Mouse (Mus musculus): Measurements from ENCODE around the gene Mypop.

Mypop gene

DNA sequence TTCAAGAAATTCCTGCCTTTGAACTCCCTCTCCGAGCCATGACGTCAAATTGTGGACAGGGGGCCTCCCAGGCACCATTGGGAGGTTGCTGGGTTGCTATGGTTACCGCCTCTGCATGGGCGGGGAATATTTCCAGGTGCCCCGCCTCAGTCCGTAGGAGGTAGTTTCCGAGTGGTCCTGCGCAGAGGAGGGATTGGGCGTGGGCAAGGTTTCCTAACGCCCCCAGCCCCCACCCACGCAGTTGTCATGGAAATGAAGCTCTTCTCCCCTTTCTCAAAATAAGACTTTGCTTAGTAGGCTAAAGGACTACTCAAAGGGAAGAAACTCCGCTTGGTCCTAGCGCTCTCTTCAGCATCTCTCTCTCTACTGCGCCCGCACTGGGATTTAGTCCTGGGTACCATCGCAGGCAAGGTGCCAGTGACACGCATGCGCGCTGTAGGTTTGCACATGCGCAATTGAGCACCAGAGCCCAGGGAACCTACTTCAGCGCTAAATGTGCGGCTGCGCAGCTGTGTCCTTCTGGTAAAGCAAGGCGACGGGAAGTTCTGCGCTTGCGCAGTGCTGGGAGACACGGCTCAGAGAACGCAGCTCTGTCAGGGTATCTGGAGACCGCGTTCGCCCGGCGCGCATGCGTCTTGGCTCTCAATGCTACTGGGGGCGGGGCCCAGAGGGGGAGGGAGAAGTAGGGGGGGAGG is at the start of gene Mypop:
Mypop (plus strand) TSS at position 645 of the 695 bp plus-strand sequence.
- DNase-seq (ENCODE audit: low spot score in 2 of 2), result peak; percentile 98

DNA sequence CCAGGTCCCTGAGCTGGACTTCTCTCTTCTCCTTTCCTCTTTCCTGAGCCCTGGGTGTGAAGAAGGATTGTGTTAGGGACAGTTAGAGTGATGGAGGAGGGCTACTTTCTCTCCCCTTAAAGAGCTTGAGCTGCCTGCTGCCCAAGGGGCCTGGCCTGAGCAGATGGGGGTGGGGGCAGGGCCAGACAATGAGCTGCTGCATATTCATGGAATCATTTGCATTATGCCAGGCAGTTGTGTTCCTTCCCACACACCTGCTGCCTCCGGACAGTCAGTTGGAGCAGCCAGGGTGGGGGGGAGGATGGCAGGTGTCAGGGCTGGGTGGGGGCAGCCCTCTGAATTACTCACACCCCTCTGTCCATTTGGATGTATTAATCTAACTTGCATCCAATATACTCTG is 48.7 kb upstream of the Mypop start:
- no peak for DNase-seq (ENCODE audit: low spot score in 2 of 2)

DNA sequence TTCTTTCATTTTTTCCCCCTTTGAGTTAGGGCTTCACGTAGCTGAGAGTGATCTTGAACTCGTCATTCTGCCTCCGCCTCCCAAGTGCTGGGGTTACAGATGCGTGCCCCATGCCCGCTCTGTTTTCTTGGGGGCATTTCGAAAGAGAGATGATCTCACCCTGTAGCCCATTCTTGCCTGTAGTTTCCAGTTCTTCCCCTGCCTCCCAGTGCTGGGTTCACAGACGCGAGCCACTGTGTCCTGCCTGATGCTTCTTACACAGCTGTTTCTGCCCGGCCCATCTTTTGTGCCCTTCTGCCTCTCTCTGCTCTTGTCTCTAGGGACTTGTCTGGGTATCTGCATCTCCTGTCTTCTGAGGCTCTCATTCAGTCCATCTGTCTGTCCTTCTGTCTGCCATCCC is 48.2 kb upstream of the Mypop start:
- DNase-seq (ENCODE audit: low spot score in 2 of 2), result no peak

DNA sequence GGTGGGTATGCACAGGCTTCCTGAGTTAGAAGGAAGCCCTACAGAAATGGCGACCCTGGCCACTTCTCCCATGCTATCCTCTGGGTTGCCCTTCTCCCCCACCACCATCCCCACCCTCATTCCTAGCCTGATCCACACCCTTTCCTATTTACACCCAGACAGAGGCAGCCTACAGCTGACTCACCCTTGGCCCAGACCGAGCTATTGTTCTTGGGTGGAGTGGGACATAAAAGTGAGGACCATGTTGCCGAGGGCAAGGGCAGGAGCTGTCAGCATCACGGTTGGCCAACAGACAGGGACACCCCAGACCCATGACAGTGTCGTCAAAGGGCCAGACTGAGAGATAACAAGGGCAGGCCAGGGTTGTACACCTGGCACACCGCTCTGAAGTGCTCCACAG is 42.9 kb upstream of the Mypop start:
- no peak for DNase-seq (ENCODE audit: low spot score in 2 of 2)

DNA sequence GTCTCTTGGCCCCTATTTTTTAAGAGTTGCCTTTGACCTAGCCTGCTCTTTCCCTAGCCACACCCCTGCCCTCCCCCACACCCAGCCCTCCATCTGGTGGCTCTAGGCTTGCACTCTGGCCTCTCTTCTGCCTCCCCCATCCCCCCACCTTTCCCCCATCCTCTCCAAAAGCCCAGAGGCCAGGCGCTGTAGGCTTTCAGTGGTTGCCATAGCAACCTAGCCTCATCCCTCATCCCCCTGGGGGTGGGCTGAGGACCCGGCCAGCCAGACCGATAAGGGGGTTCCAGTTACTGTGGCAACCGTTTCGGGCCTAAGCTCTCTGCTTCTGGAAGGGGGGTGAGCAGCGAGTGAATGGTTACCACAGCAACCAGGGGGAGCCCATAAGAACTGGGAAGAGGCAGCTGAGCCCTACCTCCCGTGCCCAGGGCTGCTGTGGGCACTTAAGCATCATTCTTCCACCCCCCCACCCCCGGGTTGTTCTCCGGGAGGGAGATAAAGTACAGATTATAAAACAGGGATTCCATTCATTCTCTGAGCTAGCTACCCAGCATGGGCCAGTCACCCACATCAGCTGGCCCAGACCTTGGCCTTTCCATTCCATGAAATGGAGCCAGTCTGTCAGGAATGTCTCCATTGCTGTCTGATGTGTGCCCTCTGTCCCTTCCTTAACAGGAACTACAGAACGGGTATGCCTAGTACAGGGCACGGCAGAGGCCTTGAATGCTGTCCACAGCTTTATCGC is 41.1 kb upstream of the Mypop start:
- no peak for DNase-seq (ENCODE audit: low spot score in 2 of 2)

DNA sequence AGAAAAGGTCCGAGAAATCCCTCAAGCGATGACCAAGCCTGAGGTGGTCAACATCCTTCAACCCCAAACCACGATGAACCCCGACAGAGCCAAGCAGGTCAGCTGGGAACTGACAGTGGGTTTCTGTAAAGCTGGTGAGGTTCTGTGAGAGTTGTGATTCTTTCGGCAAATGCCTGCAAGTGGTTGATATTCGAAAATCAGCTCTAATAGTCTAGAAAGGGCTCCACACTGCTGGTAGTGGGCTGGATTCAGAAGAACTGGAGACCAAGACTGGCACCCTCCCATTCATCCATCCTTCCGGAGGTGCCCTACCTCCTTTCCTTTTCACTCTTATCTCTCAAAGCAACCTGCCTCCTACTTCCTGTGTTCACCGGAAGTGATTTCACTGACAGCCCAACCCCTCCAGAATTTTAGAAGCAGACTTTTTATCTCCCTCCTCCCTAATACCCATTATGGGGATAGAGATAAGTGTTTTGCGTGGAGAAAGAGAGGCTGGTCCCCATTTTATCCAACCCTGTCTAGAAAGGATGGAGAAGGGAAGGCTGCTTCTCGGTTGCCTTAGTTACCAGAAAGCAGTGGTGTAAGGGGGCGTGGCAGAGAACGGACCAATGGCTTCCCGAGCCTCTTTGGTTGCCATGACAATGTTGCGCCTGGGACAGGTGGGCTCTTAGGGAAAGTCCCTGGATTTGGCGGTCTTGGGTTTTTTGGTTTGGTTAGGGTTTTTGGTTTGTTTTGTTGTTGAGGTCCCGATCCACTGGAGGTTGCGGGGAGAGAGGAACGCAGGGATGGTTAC is 40.3 kb upstream of the Mypop start:
- no peak for DNase-seq (ENCODE audit: low spot score in 2 of 2)

DNA sequence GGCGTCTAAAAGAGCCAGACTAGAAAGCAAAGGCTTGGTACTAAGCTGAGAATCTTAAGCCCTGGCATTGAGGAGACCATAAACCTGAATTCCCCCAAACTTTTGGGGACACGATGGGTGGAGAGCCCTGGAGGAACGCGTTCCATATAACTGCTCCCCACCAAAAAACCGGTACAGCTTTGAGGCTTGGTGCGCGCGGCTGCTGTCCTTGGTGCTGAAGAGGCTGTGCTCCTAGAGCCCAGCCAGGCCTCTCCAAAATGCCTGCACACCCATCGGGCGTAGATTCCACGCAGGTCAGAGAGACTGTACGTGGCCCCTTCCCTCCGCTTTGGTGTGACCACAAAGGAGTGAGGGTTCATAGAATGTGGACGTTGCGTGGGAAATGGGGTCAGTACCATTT is 39.6 kb upstream of the Mypop start:
- peak in 1 of 2 experiments; percentile 40 for DNase-seq (ENCODE audit: low spot score in 2 of 2)

DNA sequence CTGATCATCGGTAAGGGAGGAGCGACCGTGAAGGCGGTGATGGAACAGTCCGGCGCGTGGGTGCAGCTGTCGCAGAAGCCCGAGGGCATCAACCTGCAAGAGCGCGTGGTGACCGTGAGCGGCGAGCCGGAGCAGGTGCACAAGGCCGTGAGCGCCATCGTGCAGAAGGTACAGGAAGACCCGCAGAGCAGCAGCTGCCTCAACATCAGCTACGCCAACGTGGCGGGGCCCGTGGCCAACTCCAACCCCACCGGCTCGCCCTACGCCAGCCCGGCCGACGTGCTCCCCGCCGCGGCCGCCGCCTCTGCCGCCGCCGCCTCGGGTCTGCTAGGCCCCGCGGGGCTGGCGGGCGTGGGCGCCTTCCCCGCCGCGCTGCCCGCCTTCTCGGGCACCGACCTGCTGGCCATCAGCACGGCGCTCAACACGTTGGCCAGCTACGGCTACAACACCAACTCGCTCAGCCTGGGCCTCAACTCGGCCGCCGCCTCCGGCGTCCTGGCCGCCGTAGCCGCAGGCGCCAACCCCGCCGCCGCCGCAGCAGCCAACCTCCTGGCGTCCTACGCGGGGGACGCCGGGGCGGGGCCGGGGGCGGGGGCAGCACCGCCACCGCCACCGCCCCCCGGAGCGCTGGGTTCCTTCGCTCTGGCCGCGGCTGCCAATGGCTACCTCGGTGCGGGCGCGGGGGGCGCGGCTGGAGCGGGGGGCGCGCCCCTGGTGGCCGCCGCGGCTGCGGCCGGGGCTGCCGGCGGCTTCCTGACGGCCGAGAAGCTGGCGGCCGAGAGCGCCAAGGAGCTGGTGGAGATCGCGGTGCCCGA is 33.3 kb upstream of the Mypop start:
- no peak for DNase-seq (ENCODE audit: low spot score in 2 of 2)

DNA sequence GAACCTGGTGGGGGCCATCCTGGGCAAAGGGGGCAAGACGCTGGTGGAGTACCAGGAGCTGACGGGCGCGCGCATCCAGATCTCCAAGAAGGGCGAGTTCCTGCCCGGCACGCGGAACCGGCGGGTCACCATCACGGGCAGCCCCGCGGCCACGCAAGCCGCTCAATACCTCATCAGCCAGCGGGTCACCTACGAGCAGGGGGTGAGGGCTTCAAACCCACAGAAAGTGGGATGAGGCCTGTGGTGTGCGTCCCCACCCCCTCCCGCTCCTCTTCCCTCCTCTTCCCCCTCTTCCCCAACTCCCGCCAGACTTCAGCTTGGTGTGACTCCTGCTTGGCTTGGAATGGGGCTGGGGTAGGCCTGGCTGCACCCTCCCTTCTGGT is 32.7 kb upstream of the Mypop start:
- DNase-seq (ENCODE audit: low spot score in 2 of 2), result no peak

DNA sequence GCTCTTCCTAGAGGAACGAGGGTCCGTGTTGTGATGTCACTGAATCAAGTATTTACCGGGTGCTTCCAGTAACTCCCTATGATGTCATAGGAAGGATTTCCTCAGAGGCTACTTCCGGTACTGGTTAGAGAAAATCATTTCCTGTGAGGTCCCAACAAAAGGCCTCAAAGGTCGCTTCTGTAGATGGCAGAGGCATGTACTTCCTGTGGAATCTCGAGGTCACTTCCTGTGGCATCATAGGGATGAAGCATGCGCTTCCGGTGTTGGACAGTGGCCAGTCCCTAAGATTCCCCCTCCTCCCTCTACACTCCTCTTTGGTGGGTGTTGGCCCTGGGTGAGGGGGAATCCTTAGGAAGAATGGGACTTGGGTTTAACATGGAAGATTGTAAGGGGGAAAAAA is 31.6 kb upstream of the Mypop start:
- DNase-seq (ENCODE audit: low spot score in 2 of 2), result no peak

DNA sequence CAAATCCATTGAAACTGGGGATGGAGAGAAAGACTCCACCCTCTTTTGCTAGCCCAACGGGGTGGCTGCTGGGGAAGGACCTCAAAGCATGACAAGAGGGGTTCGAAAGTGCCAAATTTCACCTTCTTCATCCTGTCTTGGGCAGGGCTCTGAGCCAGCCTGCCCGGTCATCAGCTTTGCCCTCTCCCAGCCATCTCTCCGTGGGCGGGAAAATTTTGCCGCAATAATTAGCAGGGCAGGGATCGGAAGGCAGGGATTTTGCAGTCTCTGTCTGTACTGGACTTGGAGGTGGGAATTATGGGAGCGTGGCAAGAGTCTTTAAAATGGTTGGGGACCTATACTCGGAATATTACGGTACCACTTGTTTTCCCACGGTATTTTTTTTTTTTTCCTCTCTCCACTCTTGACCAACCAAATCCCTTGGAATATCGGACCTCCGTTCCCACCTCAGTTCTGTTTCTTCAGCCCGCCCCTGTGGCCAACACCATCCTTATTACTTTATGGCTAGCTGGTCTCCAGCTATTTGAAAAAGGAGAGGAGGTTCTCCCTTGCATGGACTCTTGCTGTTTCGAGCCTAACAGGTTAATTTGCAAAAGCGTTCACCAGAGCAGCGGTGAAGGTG is 28.8 kb upstream of the Mypop start:
- DNase-seq (ENCODE audit: low spot score in 2 of 2), result no peak

DNA sequence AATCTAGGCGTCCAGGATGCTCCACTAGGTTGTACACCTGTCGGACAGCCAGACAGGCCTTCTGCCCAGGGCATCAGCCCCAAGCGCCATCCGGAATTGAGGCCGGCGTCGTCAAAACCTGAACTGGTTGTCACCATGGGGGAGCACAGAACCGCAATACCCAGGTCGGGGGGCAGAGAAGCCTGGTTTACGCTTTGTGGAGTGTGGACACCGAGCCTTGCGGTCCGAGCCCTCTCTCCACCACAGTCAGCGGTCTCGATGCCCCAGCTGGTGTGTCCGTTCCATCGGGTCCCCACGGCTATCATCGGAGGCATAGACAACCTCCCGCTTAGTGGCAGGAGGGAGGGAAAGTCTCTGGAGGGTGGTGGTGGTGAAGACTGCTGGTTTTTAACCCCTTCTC is 28.2 kb upstream of the Mypop start:
- no peak for DNase-seq (ENCODE audit: low spot score in 2 of 2)

DNA sequence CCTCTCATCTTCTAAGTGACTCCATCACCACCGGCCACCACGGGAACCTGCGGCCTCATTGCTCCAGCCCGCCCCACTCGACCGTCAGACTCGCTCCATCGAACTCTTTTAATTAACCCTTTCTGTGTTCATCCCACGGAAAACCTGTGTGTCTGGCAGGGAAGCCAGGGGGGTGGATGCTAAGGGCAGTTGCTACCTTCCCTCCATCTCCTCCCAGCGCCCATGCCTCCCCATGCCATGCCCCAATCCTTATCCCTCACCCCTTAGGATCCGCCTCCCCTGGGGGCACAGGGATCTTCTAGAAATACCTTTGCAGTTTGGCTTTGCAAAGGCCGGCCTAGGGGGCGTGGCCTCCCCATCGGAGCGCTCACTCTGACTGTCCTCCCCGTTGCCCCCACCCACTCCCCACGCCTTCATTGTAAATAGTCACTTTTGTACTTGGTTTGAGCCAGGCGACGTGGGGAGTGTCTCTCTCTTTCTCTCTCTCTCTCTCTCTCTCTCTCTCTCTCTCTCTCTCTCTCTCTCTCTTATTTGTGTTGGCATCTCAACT is 27.7 kb upstream of the Mypop start:
- no peak for DNase-seq (ENCODE audit: low spot score in 2 of 2)

DNA sequence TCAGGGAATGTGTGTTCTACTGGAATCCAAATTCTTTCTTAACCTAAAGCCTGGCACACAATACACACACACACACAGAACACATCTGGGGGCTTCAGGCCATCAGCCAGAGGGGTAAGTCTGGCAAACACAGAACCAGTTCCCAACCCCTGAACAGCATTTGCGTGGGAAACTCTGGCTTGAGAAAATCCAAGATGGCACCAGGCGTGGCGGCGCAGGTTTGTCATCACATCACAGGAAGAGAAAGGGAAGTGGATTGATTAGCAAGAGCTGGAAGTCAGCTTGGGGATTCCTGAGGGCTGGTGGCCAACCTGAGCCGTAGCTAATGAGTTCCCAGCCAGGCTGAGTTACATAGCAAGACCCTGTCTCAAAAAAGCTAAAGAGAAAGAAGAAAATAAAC is 25.7 kb upstream of the Mypop start:
- no peak for DNase-seq (ENCODE audit: low spot score in 2 of 2)

DNA sequence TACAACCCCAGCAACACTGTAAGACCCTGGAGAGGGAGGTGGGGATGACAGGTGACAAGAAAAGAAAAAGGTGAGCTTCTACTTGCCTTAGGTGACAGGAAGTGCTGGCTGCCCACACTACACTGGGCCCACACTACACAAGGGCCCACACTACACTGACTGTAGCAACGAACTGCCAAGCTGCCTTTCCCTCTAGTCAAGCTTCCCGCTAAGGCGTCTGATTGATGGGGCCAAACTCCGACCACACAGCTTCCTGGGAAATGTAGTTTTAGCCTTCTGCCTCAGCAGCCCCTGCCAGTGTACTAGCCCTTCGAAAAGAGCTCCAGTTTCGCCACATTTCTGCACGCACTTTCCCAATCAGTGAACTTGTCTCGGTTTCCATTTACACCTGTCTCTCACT is 23.4 kb upstream of the Mypop start:
- no peak for DNase-seq (ENCODE audit: low spot score in 2 of 2)

DNA sequence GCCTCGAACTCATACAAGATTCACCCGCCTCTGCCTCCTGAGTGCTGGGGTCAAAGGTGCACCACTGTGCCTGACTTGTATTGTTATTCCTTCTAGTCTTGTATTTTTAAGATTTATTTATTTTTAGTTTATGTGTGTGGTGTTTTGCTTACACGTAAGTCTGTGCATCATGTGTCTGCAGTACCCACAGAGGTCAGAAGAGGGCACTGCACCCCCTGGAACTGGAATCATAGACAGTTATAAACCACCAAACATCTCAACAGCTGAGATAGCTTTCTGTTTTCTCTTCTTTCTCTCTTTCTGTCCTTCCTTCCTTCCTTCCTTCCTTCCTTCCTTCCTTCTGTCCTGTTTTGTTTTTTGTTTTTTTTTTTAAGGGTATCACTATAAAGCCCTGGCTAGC is 20.1 kb upstream of the Mypop start:
- DNase-seq (ENCODE audit: low spot score in 2 of 2), result no peak

DNA sequence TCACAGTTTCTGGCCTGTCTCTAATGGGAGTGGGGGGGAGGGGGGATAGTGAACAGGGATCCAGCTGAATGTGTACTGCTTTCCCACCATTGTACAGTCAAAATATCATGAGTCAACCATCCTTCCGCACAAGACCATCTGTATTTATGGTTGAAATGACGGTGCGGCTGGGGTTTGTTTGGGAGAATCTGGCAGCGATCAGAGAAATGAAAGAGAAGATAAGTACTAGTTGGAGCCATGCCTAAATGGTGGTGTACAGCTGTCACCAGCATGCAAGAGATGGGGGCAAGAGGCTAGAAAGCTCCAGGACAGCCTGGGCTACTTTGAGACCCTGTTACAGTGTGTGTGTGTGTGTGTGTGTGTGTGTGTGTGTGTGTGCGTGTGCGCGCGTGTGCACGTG is 12.7 kb upstream of the Mypop start:
- no peak for DNase-seq (ENCODE audit: low spot score in 2 of 2)

DNA sequence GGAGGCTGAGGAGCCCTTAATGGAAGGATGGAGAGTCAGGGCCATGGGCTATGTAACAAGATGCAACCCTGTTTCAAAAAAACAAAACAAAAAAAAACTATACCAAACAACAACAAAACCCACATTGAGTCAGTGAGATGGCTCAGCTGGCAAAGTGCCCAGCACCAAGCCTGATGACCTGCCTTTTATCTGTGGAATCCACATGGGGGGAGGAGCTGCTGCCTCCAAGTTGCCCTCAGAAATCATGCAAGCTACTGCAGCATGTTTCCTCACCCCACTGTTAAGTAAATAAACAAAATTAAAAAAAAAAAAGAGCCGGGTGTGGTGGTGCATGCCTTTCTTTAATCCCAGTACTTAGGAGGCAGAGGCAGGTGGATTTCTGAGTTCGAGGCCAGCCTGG is 4.5 kb upstream of the Mypop start:
- DNase-seq (ENCODE audit: low spot score in 2 of 2), result no peak

DNA sequence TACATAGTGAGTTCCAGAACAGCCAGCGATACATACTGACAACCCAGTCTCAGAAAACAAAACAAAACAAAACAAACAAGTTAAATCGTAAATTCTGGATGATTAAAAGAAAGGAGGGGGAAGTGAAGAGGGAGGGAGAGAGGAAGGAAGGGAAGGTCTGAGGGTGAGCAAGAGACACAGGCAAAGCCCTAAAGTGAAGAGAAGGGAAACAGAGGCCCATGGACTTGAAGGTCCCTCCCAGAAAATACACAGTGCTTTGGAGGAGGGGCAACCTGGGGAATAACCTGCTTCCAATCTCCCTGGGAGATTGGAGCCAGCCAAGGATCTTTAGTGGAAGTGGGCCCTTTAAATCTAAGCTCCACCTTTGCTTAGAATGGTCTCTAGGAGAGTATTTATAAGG is 3.9 kb upstream of the Mypop start, which contains the start of gene Nanos2:
Nanos2 (plus strand) TSS at position 301 of the 400 bp plus-strand sequence.
- DNase-seq (ENCODE audit: low spot score in 2 of 2), result no peak

DNA sequence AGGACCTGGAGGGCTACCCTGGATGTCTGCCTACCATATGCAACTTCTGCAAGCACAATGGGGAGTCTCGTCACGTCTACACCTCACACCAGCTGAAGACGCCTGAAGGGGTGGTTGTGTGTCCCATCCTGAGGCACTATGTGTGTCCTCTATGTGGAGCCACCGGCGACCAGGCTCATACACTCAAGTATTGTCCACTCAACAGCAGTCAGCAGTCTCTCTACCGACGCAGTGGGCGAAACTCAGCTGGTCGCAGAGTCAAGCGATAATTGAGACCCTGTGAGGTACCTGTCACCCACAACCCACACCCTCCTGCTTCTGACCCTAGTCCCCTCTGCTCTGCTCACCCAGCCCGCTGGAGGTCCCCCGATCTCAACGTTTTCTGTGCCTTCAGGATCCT is 3.3 kb upstream of the Mypop start:
- no peak for DNase-seq (ENCODE audit: low spot score in 2 of 2)

DNA sequence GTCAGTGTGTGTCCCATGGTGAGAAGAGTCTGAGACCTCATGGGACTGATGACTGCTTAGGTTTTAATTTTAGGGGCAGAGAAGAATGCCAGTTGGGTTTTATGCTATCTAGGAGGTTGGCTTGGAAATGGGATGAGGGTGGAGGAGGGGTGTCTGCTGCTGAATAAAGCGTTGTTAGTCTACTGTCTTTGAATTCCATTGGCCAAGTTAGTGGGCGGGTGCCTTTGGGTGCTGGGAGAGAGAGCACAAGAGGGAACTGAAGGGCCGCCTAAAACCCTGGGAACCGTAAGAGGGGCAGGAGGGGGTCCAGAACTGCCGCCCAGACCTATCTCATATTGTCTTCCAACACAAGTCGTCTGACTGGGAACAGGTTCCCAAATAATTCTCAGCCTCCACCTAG is 2.3 kb upstream of the Mypop start:
- no peak for DNase-seq (ENCODE audit: low spot score in 2 of 2)

Measured in thymus, postnatal 10 days (tissue).